Mouse (Mus musculus) forebrain, embryonic 11.5 days (tissue): ENCODE results near the gene Tex28. TPM values are rescaled to one million over a fixed set of nuclear protein-coding genes. Genes with fewer than 3 reads are reported as not detected.

ENCODE experiments used
- ATAC-seq: fragments of 200-750 bp; cut with Nextera tagmentation; replicated peaks from 2 replicates; pipeline ENCODE4 v1.8.0; 2017; ENCODE audit warnings: moderate TSS enrichment; ENCODE audit not compliant: low FRiP score
- DNase-seq: peaks from one replicate; pipeline ENCODE4 v3.0.0-alpha.2; 2017; ENCODE audit warnings: low spot score
- H3K27ac ChIP-seq: fragments of 300-500 bp; sonication (generic); 2 replicates; pipeline ENCODE4 v1.5.1; 2014; ENCODE audit warnings: low read depth, low read length
- H3K27me3 ChIP-seq: fragments of 300-500 bp; sonication (generic); 2 replicates; pipeline ENCODE4 v1.6.1; 2014; ENCODE audit warnings: mild to moderate bottlenecking, low read length, mixed read lengths; ENCODE audit not compliant: control insufficient read depth, insufficient read depth
- H3K36me3 ChIP-seq: fragments of 300-500 bp; sonication (generic); 2 replicates; pipeline ENCODE4 v1.6.1; 2014; ENCODE audit warnings: mild to moderate bottlenecking, low read length, moderate library complexity, mixed read lengths; ENCODE audit not compliant: control insufficient read depth, insufficient read depth
- H3K4me1 ChIP-seq: fragments of 300-500 bp; sonication (generic); replicated peaks from 2 replicates; pipeline ENCODE4 v1.6.1; 2014; ENCODE audit warnings: low read length, mixed read lengths; ENCODE audit not compliant: control insufficient read depth, insufficient read depth
- H3K4me2 ChIP-seq: fragments of 300-500 bp; sonication (generic); 2 replicates; pipeline ENCODE4 v1.6.1; 2014; ENCODE audit warnings: low read depth, mild to moderate bottlenecking, low read length, moderate library complexity, mixed read lengths; ENCODE audit not compliant: severe bottlenecking
- H3K4me3 ChIP-seq: fragments of 300-500 bp; sonication (generic); 2 replicates; pipeline ENCODE4 v1.5.1; 2014; ENCODE audit warnings: low read depth, low read length
- H3K9ac ChIP-seq: fragments of 300-500 bp; sonication (generic); 2 replicates; pipeline ENCODE4 v1.6.1; 2014; ENCODE audit warnings: low read length
- H3K9me3 ChIP-seq: fragments of 300-500 bp; sonication (generic); 2 replicates; pipeline ENCODE4 v1.6.1; 2016; ENCODE audit warnings: low read length, mixed read lengths; ENCODE audit not compliant: control insufficient read depth
- WGBS: fragments of 180-500 bp; shearing (Covaris S2); extraction: QIAGEN DNeasy Blood & Tissue Kit; methylation state at CpG from one replicate; pipeline ENCODE4 v1.1.7; 2014; 5-methylcytosine and 5-hydroxymethylcytosine counted together
- polyA plus RNA-seq: library from polyadenylated mRNA; unstranded; fragments of >200 nt; fragmentation: Nextera tagmentation; extraction: Ambion mirVana; gene quantifications from 2 replicates; pipeline ENCODE4 v1.2.1, GENCODE M21; 2014

Tex28 gene
- polyA plus RNA-seq, 1 experiment from 2014 or later, result not detected

DNA sequence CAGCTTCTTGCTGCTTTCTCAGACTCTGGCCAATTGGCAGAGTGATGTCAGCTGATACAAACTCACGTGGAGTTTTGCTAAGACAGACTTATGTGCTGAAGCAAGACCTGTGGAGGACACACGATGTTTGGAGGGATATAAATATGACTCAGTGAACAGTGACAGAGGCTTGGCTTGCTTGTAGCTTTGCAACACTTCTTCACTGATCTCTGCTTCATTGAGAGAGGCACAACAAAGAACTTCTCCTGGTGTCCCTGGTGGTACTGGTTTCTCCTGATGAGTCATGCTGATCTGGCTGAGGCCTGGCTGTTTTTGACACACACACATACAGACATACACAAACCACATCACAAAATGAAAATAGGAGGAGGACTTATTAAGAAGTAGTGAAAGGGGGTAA lies 61.7 kb downstream of the Tex28 start:
- Histone ChIP-seq H3K4me3 (no peak overlapping the region), H3K4me2 (no peak overlapping the region), H3K9ac (no peak overlapping the region), H3K27ac (no peak overlapping the region), H3K9me3 (no peaks in the 10 kb centered on the region), H3K4me1 (no peaks in the 10 kb centered on the region), H3K36me3 (no peaks in the 10 kb centered on the region), H3K27me3 (no peaks in the 10 kb centered on the region)
- WGBS, result 68% methylated on average over 2 of the region's 2 CpGs
- DNase-seq (no peak), ATAC-seq (no peak)

DNA sequence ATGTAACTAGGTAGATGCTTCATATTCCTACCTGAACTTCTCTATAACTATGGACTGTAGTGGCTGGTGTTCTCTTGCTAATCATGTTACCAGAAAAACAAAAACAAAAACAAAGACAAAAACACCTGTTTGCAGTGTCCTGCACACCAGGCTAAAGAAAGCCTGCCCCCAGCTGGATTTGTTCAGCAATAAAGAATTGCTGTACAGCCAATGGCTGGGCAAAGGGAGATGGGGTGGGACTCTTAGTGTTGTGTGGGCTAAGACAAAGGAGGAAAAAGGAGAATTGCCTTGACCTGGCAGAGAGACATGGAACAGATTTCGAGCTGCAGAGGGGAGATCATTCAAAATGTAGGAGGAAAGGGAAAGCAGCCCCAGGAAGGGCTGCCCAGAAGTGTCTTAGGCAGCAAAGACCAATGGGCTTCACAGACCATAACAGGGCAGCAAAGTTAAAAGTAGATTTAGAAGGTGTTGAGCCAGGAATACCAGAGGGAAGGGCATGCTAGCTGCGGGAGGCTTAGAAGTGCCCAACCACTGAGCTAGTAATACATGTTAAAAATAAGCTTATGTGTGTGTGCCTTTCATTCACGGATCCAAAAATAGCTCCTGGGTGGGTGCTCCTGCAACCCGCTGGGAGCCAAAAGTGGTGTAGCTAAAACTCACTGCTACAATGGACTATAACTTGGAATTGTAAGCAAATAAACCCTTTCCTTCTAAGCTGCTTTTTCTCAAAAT lies 64.0 kb downstream of the Tex28 start:
- no peaks in the 10 kb centered on the region for H3K27me3 ChIP-seq
- no peak overlapping the region for H3K4me3 ChIP-seq
- H3K9me3 ChIP-seq, result no peaks in the 10 kb centered on the region
- H3K27ac ChIP-seq, result no peak overlapping the region
- H3K4me1 ChIP-seq, result no peaks in the 10 kb centered on the region
- no peak overlapping the region for H3K9ac ChIP-seq
- no peaks in the 10 kb centered on the region for H3K36me3 ChIP-seq
- DNase-seq (no peak), ATAC-seq (no peak)
- 68% methylated on average over 4 of the region's 4 CpGs for WGBS
- H3K4me2 ChIP-seq, result no peak overlapping the region

Other genes starting within 250 kb of the Tex28 start
- 1.7 and 2.0 TPM in 2 replicates for gene Arhgap4, start 246.0 kb downstream of the Tex28 start, polyA plus RNA-seq
- gene Naa10, start 245.9 kb downstream of the Tex28 start, polyA plus RNA-seq, result 134 and 137 TPM in 2 replicates
- gene Renbp, start 237.0 kb downstream of the Tex28 start, polyA plus RNA-seq, result 12.3 and 14.4 TPM in 2 replicates
- 90.6 and 92.2 TPM in 2 replicates for gene Hcfc1, start 201.5 kb downstream of the Tex28 start, polyA plus RNA-seq
- gene Irak1, start 143.9 kb downstream of the Tex28 start, polyA plus RNA-seq, result 49.1 and 56.7 TPM in 2 replicates
- not detected in 2 replicates for gene Opn1mw, start 40.4 kb downstream of the Tex28 start, polyA plus RNA-seq
- gene Mecp2, start 32.5 kb downstream of the Tex28 start, polyA plus RNA-seq, result 17.0 and 19.8 TPM in 2 replicates
- gene Tktl1, start 9.4 kb upstream of the Tex28 start, polyA plus RNA-seq, result 0.28 TPM in 1 of 2 replicates, not detected in the other
- gene Flna, start 82.0 kb upstream of the Tex28 start, polyA plus RNA-seq, result 242 and 249 TPM in 2 replicates
- gene Emd, start 86.8 kb upstream of the Tex28 start, polyA plus RNA-seq, result 27.0 and 28.0 TPM in 2 replicates
- gene Rpl10, start 103.0 kb upstream of the Tex28 start, polyA plus RNA-seq, result 614 and 677 TPM in 2 replicates
- gene Taz, start 114.1 kb upstream of the Tex28 start, polyA plus RNA-seq, result 58.1 and 64.3 TPM in 2 replicates
- 3.5 and 5.2 TPM in 2 replicates for gene Dnase1l1, start 114.5 kb upstream of the Tex28 start, polyA plus RNA-seq
- 82.1 and 86.5 TPM in 2 replicates for gene Atp6ap1, start 129.3 kb upstream of the Tex28 start, polyA plus RNA-seq
- 396 and 419 TPM in 2 replicates for gene Gdi1, start 137.2 kb upstream of the Tex28 start, polyA plus RNA-seq
- gene Fam50a, start 145.2 kb upstream of the Tex28 start, polyA plus RNA-seq, result 62.5 and 65.6 TPM in 2 replicates
- gene Plxna3, start 161.2 kb upstream of the Tex28 start, polyA plus RNA-seq, result 27.4 and 28.3 TPM in 2 replicates
- 118 and 121 TPM in 2 replicates for gene Lage3, start 185.8 kb upstream of the Tex28 start, polyA plus RNA-seq
- 72.8 and 72.9 TPM in 2 replicates for gene Ubl4a, start 205.4 kb upstream of the Tex28 start, polyA plus RNA-seq
- 8.6 and 9.9 TPM in 2 replicates for gene Slc10a3, start 205.5 kb upstream of the Tex28 start, polyA plus RNA-seq
- gene Fam3a, start 225.4 kb upstream of the Tex28 start, polyA plus RNA-seq, result 27.3 and 27.6 TPM in 2 replicates
- 22.2 and 22.9 TPM in 2 replicates for gene Ikbkg, start 225.5 kb upstream of the Tex28 start, polyA plus RNA-seq